Mouse (Mus musculus): Measurements from ENCODE around the gene Fmod.

- no peak for TF ChIP-seq POLR2A (IDR thresholded peaks at IDR 0.05; ENCODE audit: low read depth, low read length)
- TF ChIP-seq CTCF (IDR thresholded peaks at IDR 0.05; ENCODE audit: extremely low read depth, insufficient read depth, insufficient read length, insufficient replicate concordance): no peak
These were observed 42.6 kb downstream of the Fmod start for GRCm38 (mm10) chr1:134079477-134080163.

Data from spleen, adult 2 months (tissue).